18 mouse cellular contexts compared by ENCODE assay signal in genomic region chr10:45366987-45367705, GRCm38 (mm10). TPM values are rescaled to one million over a fixed set of nuclear protein-coding genes. Genes with fewer than 3 reads are reported as not detected.
A peak's percentile ranks its signal among the peaks of the same experiment; 100 is the strongest.
DNase-seq lines count a peak whose midpoint lies in the region; ATAC-seq and TF ChIP-seq lines count a peak whose summit lies in the region.
"Had no signal": no experiment of that assay in that cellular context is flagged by ENCODE, and none has a peak within 500 bp of the region (broad histone marks: within the 10 kb centered on the region; RNA-seq: fewer than 3 reads in every experiment).

No protein-coding gene starts in this region.

- no peaks in the 10 kb centered on the region for H3K27me3 ChIP-seq in hindbrain, embryonic 13.5 days
- H3K27me3 ChIP-seq in hindbrain, embryonic 11.5 days (ENCODE audit: control insufficient read depth, insufficient read depth, low read length), result no peaks in the 10 kb centered on the region
- no peaks in the 10 kb centered on the region for H3K27me3 ChIP-seq in lung, postnatal 0 days (replicated peaks; ENCODE audit: insufficient read depth, low read length)
- no peaks in the 10 kb centered on the region for H3K27me3 ChIP-seq in hindbrain, postnatal 0 days (ENCODE audit: insufficient read depth, low read length)
- no peaks in the 10 kb centered on the region for H3K27me3 ChIP-seq in midbrain, embryonic 16.5 days (ENCODE audit: control insufficient read depth, insufficient read depth, low read depth, low read length)

- 0 out of 2 replicates have a peak, but pooled peaks have one; percentile 5 for TF ChIP-seq CTCF in lung, postnatal 0 days (IDR thresholded peaks at IDR 0.05)
- TF ChIP-seq CTCF in hindbrain, postnatal 0 days (IDR thresholded peaks at IDR 0.05; ENCODE audit: low read depth), result peak; percentile 56

- no peak overlapping the region for H3K4me2 ChIP-seq in hindbrain, embryonic 13.5 days
- no peak overlapping the region for H3K4me2 ChIP-seq in hindbrain, embryonic 11.5 days (replicated peaks; ENCODE audit: low read depth, low read length)
- no peak overlapping the region for H3K4me2 ChIP-seq in lung, postnatal 0 days (replicated peaks; ENCODE audit: low read depth, low read length)
- no peak overlapping the region for H3K4me2 ChIP-seq in hindbrain, postnatal 0 days (ENCODE audit: low read depth, low read length)
- H3K4me2 ChIP-seq in midbrain, embryonic 16.5 days (ENCODE audit: low read length), result no peak overlapping the region

- no peak overlapping the region for H3K9ac ChIP-seq in hindbrain, embryonic 13.5 days
- no peak overlapping the region for H3K9ac ChIP-seq in hindbrain, embryonic 11.5 days (ENCODE audit: low read depth, low read length)
- H3K9ac ChIP-seq in lung, postnatal 0 days (replicated peaks; ENCODE audit: low read depth), result no peak overlapping the region
- no peak overlapping the region for H3K9ac ChIP-seq in hindbrain, postnatal 0 days (replicated peaks; ENCODE audit: low read length)
- H3K9ac ChIP-seq in midbrain, embryonic 16.5 days (ENCODE audit: low read depth, low read length), result no peak overlapping the region

- no peak for DNase-seq in hindbrain, embryonic 11.5 days (ENCODE audit: low spot score)
- no peak for DNase-seq in lung, postnatal 0 days (ENCODE audit: low spot score)
- no peak for DNase-seq in lung, postnatal 10 days
- DNase-seq in hindbrain, postnatal 0 days (ENCODE audit: low spot score), result no peak
- no peak for DNase-seq in left cerebral cortex, postnatal 4 days
- no peak for DNase-seq in spleen, adult 18-20 months
- DNase-seq: adrenal gland, postnatal 14 days; cerebellum, postnatal 14 days; gastrocnemius, postnatal 14 days; heart, postnatal 4 days; kidney, adult 2 months; lung, adult 18-20 months had no signal

- intact Hi-C loops in left cerebral cortex, postnatal 4 days (cut with DNase I), result no loop called here

- H3K4me1 ChIP-seq in hindbrain, embryonic 13.5 days (replicated peaks), result peaks cover 7% of the 10 kb centered on the region; the same call in 1 of the 2 replicates
- H3K4me1 ChIP-seq in hindbrain, embryonic 11.5 days (replicated peaks; ENCODE audit: control insufficient read depth, insufficient read depth, low read length), result no peaks in the 10 kb centered on the region
- H3K4me1 ChIP-seq in lung, postnatal 0 days (ENCODE audit: insufficient read depth, low read depth, low read length), result no peaks in the 10 kb centered on the region
- H3K4me1 ChIP-seq in hindbrain, postnatal 0 days (ENCODE audit: insufficient read depth, low read length), result no peaks in the 10 kb centered on the region
- no peaks in the 10 kb centered on the region for H3K4me1 ChIP-seq in midbrain, embryonic 16.5 days (ENCODE audit: control insufficient read depth, insufficient read depth, low read length)

- no peaks in the 10 kb centered on the region for H3K9me3 ChIP-seq in hindbrain, embryonic 13.5 days
- H3K9me3 ChIP-seq in hindbrain, embryonic 11.5 days (ENCODE audit: control insufficient read depth, low read length), result no peaks in the 10 kb centered on the region
- no peaks in the 10 kb centered on the region for H3K9me3 ChIP-seq in lung, postnatal 0 days (ENCODE audit: low read length)
- H3K9me3 ChIP-seq in hindbrain, postnatal 0 days (ENCODE audit: low read length), result no peaks in the 10 kb centered on the region
- no peaks in the 10 kb centered on the region for H3K9me3 ChIP-seq in midbrain, embryonic 16.5 days (replicated peaks; ENCODE audit: control insufficient read depth, low read length, poor library complexity, severe bottlenecking)
- H3K9me3 ChIP-seq: heart, embryonic 10.5 days had no signal

- TF ChIP-seq EP300 in lung, postnatal 0 days (IDR thresholded peaks at IDR 0.05), result no peak

- peak; percentile 29; the same call in 1 of the 2 replicates for ATAC-seq in hindbrain, embryonic 13.5 days (ENCODE audit: low FRiP score)
- ATAC-seq in hindbrain, embryonic 11.5 days (ENCODE audit: low FRiP score), result no peak
- no peak for ATAC-seq in lung, postnatal 0 days
- no peak for ATAC-seq in hindbrain, postnatal 0 days
- peak; percentile 68 for ATAC-seq in midbrain, embryonic 16.5 days

- no peak overlapping the region for H3K4me3 ChIP-seq in hindbrain, embryonic 13.5 days
- no peak overlapping the region for H3K4me3 ChIP-seq in hindbrain, embryonic 11.5 days (ENCODE audit: low read depth, low read length)
- H3K4me3 ChIP-seq in lung, postnatal 0 days (ENCODE audit: low read depth, low read length), result no peak overlapping the region
- H3K4me3 ChIP-seq in hindbrain, postnatal 0 days (ENCODE audit: low read length), result no peak overlapping the region
- no peak overlapping the region for H3K4me3 ChIP-seq in midbrain, embryonic 16.5 days (ENCODE audit: low read depth, low read length)
- H3K4me3 ChIP-seq: erythroblast, embryonic 14.5 days; heart, embryonic 10.5 days had no signal

- H3K36me3 ChIP-seq in hindbrain, embryonic 13.5 days, result no peaks in the 10 kb centered on the region
- H3K36me3 ChIP-seq in hindbrain, embryonic 11.5 days (ENCODE audit: control insufficient read depth, insufficient read depth, low read length), result no peaks in the 10 kb centered on the region
- no peaks in the 10 kb centered on the region for H3K36me3 ChIP-seq in lung, postnatal 0 days (ENCODE audit: insufficient read depth, low read length)
- no peaks in the 10 kb centered on the region for H3K36me3 ChIP-seq in hindbrain, postnatal 0 days (ENCODE audit: insufficient read depth, low read length)
- no peaks in the 10 kb centered on the region for H3K36me3 ChIP-seq in midbrain, embryonic 16.5 days (ENCODE audit: control insufficient read depth, insufficient read depth, low read length)

- 80% methylated on average over 17 of the region's 17 CpGs for WGBS in hindbrain, embryonic 13.5 days
- 85% methylated on average over 17 of the region's 17 CpGs for WGBS in hindbrain, embryonic 11.5 days
- 84% methylated on average over 17 of the region's 17 CpGs for WGBS in lung, postnatal 0 days
- WGBS in hindbrain, postnatal 0 days, result 85% methylated on average over 17 of the region's 17 CpGs
- 76% methylated on average over 17 of the region's 17 CpGs for WGBS in midbrain, embryonic 16.5 days

- no peak overlapping the region for H3K27ac ChIP-seq in hindbrain, embryonic 13.5 days
- no peak overlapping the region for H3K27ac ChIP-seq in hindbrain, embryonic 11.5 days (ENCODE audit: low read depth, low read length)
- no peak overlapping the region for H3K27ac ChIP-seq in lung, postnatal 0 days (ENCODE audit: low read length)
- no peak overlapping the region for H3K27ac ChIP-seq in hindbrain, postnatal 0 days
- H3K27ac ChIP-seq in midbrain, embryonic 16.5 days (ENCODE audit: low read length), result no peak overlapping the region
- H3K27ac ChIP-seq: heart, embryonic 10.5 days had no signal

RNA-seq across cellular contexts. Expression of gene Bves, which starts 31.6 kb away (rescaled TPM):
- polyA plus RNA-seq in hindbrain, embryonic 13.5 days (2015; fragmentation: Nextera tagmentation; extraction: Ambion mirVana), result 2.0 and 2.2 TPM in 2 replicates
- polyA plus RNA-seq in hindbrain, embryonic 11.5 days (2014; fragmentation: Nextera tagmentation; extraction: Ambion mirVana), result 1.9 and 2.4 TPM in 2 replicates
- polyA plus RNA-seq in lung, postnatal 0 days (2015; fragmentation: Nextera tagmentation; extraction: Ambion mirVana), result 0.47 and 0.67 TPM in 2 replicates
- 0.72 and 2.0 TPM in 2 replicates for total RNA-seq in hindbrain, postnatal 0 days (2014; rRNA removed)
- polyA plus RNA-seq in hindbrain, postnatal 0 days (2015; fragmentation: Nextera tagmentation; extraction: Ambion mirVana), result 1.1 TPM in 2 replicates
- 1.2 and 1.7 TPM in 2 replicates for polyA plus RNA-seq in midbrain, embryonic 16.5 days (2015; fragmentation: Nextera tagmentation; extraction: Ambion mirVana)
- 1 to 10 TPM in 1 of 2 experiments, under 1 TPM in 1; 0.34 to 1.1 TPM for total RNA-seq in left cerebral cortex, postnatal 4 days (2021)
- total RNA-seq: megakaryocyte progenitor cell, adult 5-6 weeks; MEL had no signal
- polyA plus RNA-seq: erythroblast, embryonic 14.5 days had no signal

Comparison
In these comparisons a context has a peak if more than half of its experiments do, and no peak if none do; other contexts are left out.
1. ATAC-seq: peak in hindbrain, embryonic 13.5 days (single experiment) and midbrain, embryonic 16.5 days (single experiment); none in hindbrain, embryonic 11.5 days (single experiment), lung, postnatal 0 days (single experiment) and hindbrain, postnatal 0 days (single experiment).